Comparison of ENCODE assay signal across 18 mouse cellular contexts in the genomic region with DNA sequence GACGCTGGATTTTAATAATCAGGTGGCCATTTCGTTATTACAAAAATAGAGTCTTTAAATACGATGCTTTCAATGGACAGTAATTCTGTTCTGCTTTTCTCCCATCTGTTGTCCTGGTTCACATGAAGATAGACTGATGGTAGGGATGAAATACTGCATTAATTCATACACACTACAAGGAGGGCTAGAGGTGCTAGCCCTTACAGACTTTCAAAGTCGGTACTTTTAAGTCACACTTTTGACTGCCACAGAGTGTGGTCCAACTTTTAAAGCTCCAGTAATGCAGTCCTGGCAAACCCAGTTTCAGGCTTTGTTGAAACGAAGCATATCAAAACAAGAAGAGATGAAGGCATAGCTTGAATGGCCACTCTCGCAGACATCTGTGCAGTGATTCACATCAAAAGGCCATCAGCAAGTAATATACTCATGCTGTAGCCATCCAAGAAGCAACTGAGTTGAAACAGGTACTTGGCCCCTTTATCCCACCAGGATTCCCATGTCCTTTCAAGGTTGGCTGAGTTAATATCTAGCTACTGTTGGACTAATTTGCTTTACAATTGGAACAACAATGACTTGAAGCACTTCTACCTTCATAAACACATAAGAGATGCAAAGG.
DNase-seq lines count a peak whose midpoint lies in the region; ATAC-seq and TF ChIP-seq lines count a peak whose summit lies in the region.
"Had no signal": no experiment of that assay in that cellular context is flagged by ENCODE, and none has a peak within 500 bp of the region (broad histone marks: within the 10 kb centered on the region; RNA-seq: fewer than 3 reads in every experiment).

No protein-coding gene starts in this region.

- H3K9ac ChIP-seq in forebrain, embryonic 14.5 days (ENCODE audit: low read length) = no peak overlapping the region
- no peak overlapping the region for H3K9ac ChIP-seq in forebrain, embryonic 12.5 days
- no peak overlapping the region for H3K9ac ChIP-seq in midbrain, embryonic 13.5 days (replicated peaks)
- H3K9ac ChIP-seq in midbrain, postnatal 0 days (replicated peaks; ENCODE audit: low read length, poor library complexity, severe bottlenecking) = no peak overlapping the region
- H3K9ac ChIP-seq in midbrain, embryonic 16.5 days (ENCODE audit: low read depth, low read length) = no peak overlapping the region
- H3K9ac ChIP-seq in midbrain, embryonic 11.5 days (ENCODE audit: low read length) = no peak overlapping the region
- no peak overlapping the region for H3K9ac ChIP-seq in hindbrain, embryonic 12.5 days
- H3K9ac ChIP-seq: embryonic facial prominence, embryonic 12.5 days had no signal

- no peak overlapping the region for H3K4me3 ChIP-seq in forebrain, embryonic 14.5 days (ENCODE audit: low read depth, low read length)
- H3K4me3 ChIP-seq in forebrain, embryonic 12.5 days (replicated peaks) = no peak overlapping the region
- no peak overlapping the region for H3K4me3 ChIP-seq in midbrain, embryonic 13.5 days (replicated peaks)
- H3K4me3 ChIP-seq in midbrain, postnatal 0 days (ENCODE audit: low read depth, low read length) = no peak overlapping the region
- H3K4me3 ChIP-seq in midbrain, embryonic 16.5 days (ENCODE audit: low read depth, low read length) = no peak overlapping the region
- no peak overlapping the region for H3K4me3 ChIP-seq in midbrain, embryonic 11.5 days (ENCODE audit: low read depth, low read length)
- H3K4me3 ChIP-seq in hindbrain, embryonic 12.5 days = no peak overlapping the region
- H3K4me3 ChIP-seq: embryonic facial prominence, embryonic 10.5 days; embryonic facial prominence, embryonic 12.5 days had no signal

- H3K9me3 ChIP-seq in forebrain, embryonic 14.5 days (replicated peaks; ENCODE audit: control insufficient read depth, low read length) = no peaks in the 10 kb centered on the region
- no peaks in the 10 kb centered on the region for H3K9me3 ChIP-seq in forebrain, embryonic 12.5 days
- no peaks in the 10 kb centered on the region for H3K9me3 ChIP-seq in midbrain, embryonic 13.5 days
- no peaks in the 10 kb centered on the region for H3K9me3 ChIP-seq in midbrain, postnatal 0 days (ENCODE audit: low read length)
- no peaks in the 10 kb centered on the region for H3K9me3 ChIP-seq in midbrain, embryonic 16.5 days (replicated peaks; ENCODE audit: control insufficient read depth, low read length, poor library complexity, severe bottlenecking)
- H3K9me3 ChIP-seq in midbrain, embryonic 11.5 days (ENCODE audit: control insufficient read depth, low read length) = no peaks in the 10 kb centered on the region
- no peaks in the 10 kb centered on the region for H3K9me3 ChIP-seq in hindbrain, embryonic 12.5 days (replicated peaks)
- H3K9me3 ChIP-seq: embryonic facial prominence, embryonic 10.5 days; embryonic facial prominence, embryonic 12.5 days had no signal

- H3K4me1 ChIP-seq in forebrain, embryonic 14.5 days (ENCODE audit: control insufficient read depth, insufficient read depth, low read length) = no peaks in the 10 kb centered on the region
- H3K4me1 ChIP-seq in forebrain, embryonic 12.5 days = peaks cover 8% of the 10 kb centered on the region
- peaks cover 8% of the 10 kb centered on the region; the same call in 1 of the 2 replicates for H3K4me1 ChIP-seq in midbrain, embryonic 13.5 days (replicated peaks)
- no peaks in the 10 kb centered on the region for H3K4me1 ChIP-seq in midbrain, postnatal 0 days (ENCODE audit: insufficient read depth, low read length)
- H3K4me1 ChIP-seq in midbrain, embryonic 16.5 days (ENCODE audit: control insufficient read depth, insufficient read depth, low read length) = peaks cover 3% of the 10 kb centered on the region; the same call in 1 of the 2 replicates
- H3K4me1 ChIP-seq in midbrain, embryonic 11.5 days (ENCODE audit: control insufficient read depth, insufficient read depth, low read length) = no peaks in the 10 kb centered on the region
- no peaks in the 10 kb centered on the region for H3K4me1 ChIP-seq in hindbrain, embryonic 12.5 days
- H3K4me1 ChIP-seq: embryonic facial prominence, embryonic 10.5 days; embryonic facial prominence, embryonic 12.5 days had no signal

- no peaks in the 10 kb centered on the region for H3K27me3 ChIP-seq in forebrain, embryonic 14.5 days (replicated peaks; ENCODE audit: control insufficient read depth, insufficient read depth, low read length)
- no peaks in the 10 kb centered on the region for H3K27me3 ChIP-seq in forebrain, embryonic 12.5 days
- H3K27me3 ChIP-seq in midbrain, embryonic 13.5 days = no peaks in the 10 kb centered on the region
- H3K27me3 ChIP-seq in midbrain, postnatal 0 days (ENCODE audit: insufficient read depth, low read length) = no peaks in the 10 kb centered on the region
- no peaks in the 10 kb centered on the region for H3K27me3 ChIP-seq in midbrain, embryonic 16.5 days (ENCODE audit: control insufficient read depth, insufficient read depth, low read depth, low read length)
- H3K27me3 ChIP-seq in midbrain, embryonic 11.5 days (ENCODE audit: control insufficient read depth, insufficient read depth, low read length) = no peaks in the 10 kb centered on the region
- H3K27me3 ChIP-seq in hindbrain, embryonic 12.5 days = no peaks in the 10 kb centered on the region
- H3K27me3 ChIP-seq: embryonic facial prominence, embryonic 12.5 days had no signal

- peak; percentile 43 for DNase-seq in forebrain, embryonic 14.5 days (ENCODE audit: low spot score)
- DNase-seq in midbrain, postnatal 0 days (ENCODE audit: low spot score) = no peak
- DNase-seq in midbrain, embryonic 11.5 days (ENCODE audit: low spot score, missing footprints) = no peak
- DNase-seq: adrenal gland, adult 2 months; adrenal gland, postnatal 10 days; adrenal gland, postnatal 25 days; cerebellum, adult 11-12 months; cerebellum, adult 2 months; cerebellum, adult 9-10 months; cerebellum, postnatal 10 days; cerebellum, postnatal 25 days had no signal

- 84% methylated on average over 6 of the region's 6 CpGs for WGBS in forebrain, embryonic 14.5 days
- 79% methylated on average over 6 of the region's 6 CpGs for WGBS in forebrain, embryonic 12.5 days
- WGBS in midbrain, embryonic 13.5 days = 70% methylated on average over 6 of the region's 6 CpGs
- WGBS in midbrain, postnatal 0 days = 73% methylated on average over 6 of the region's 6 CpGs
- 67% methylated on average over 6 of the region's 6 CpGs for WGBS in midbrain, embryonic 16.5 days
- 76% methylated on average over 6 of the region's 6 CpGs for WGBS in midbrain, embryonic 11.5 days
- 88% methylated on average over 6 of the region's 6 CpGs for WGBS in hindbrain, embryonic 12.5 days

- H3K27ac ChIP-seq in forebrain, embryonic 14.5 days (ENCODE audit: low read depth, low read length) = no peak overlapping the region
- H3K27ac ChIP-seq in forebrain, embryonic 12.5 days = no peak overlapping the region
- H3K27ac ChIP-seq in midbrain, embryonic 13.5 days = no peak overlapping the region
- no peak overlapping the region for H3K27ac ChIP-seq in midbrain, postnatal 0 days (ENCODE audit: low read depth, low read length)
- H3K27ac ChIP-seq in midbrain, embryonic 16.5 days (ENCODE audit: low read length) = no peak overlapping the region
- no peak overlapping the region for H3K27ac ChIP-seq in midbrain, embryonic 11.5 days (ENCODE audit: low read depth, low read length)
- H3K27ac ChIP-seq in hindbrain, embryonic 12.5 days = no peak overlapping the region
- H3K27ac ChIP-seq: embryonic facial prominence, embryonic 10.5 days; embryonic facial prominence, embryonic 12.5 days had no signal

- no peaks in the 10 kb centered on the region for H3K36me3 ChIP-seq in forebrain, embryonic 14.5 days (ENCODE audit: control insufficient read depth, insufficient read depth, low read length)
- H3K36me3 ChIP-seq in forebrain, embryonic 12.5 days (replicated peaks) = no peaks in the 10 kb centered on the region
- no peaks in the 10 kb centered on the region for H3K36me3 ChIP-seq in midbrain, embryonic 13.5 days
- H3K36me3 ChIP-seq in midbrain, postnatal 0 days (ENCODE audit: insufficient read depth, low read length) = no peaks in the 10 kb centered on the region
- no peaks in the 10 kb centered on the region for H3K36me3 ChIP-seq in midbrain, embryonic 16.5 days (ENCODE audit: control insufficient read depth, insufficient read depth, low read length)
- no peaks in the 10 kb centered on the region for H3K36me3 ChIP-seq in midbrain, embryonic 11.5 days (ENCODE audit: control insufficient read depth, insufficient read depth, low read length)
- H3K36me3 ChIP-seq in hindbrain, embryonic 12.5 days = no peaks in the 10 kb centered on the region
- H3K36me3 ChIP-seq: embryonic facial prominence, embryonic 10.5 days; embryonic facial prominence, embryonic 12.5 days had no signal

- ATAC-seq in forebrain, embryonic 14.5 days = peak; percentile 24; the same call in 1 of the 2 replicates
- no peak for ATAC-seq in forebrain, embryonic 12.5 days (ENCODE audit: low FRiP score)
- ATAC-seq in midbrain, embryonic 13.5 days = 0 out of 2 replicates have a peak, but pooled peaks have one; percentile 37
- ATAC-seq in midbrain, postnatal 0 days (ENCODE audit: low FRiP score) = no peak
- ATAC-seq in midbrain, embryonic 16.5 days = peak; percentile 66; the same call in 1 of the 2 replicates
- no peak for ATAC-seq in midbrain, embryonic 11.5 days (ENCODE audit: low FRiP score)
- ATAC-seq in hindbrain, embryonic 12.5 days (ENCODE audit: low FRiP score) = no peak
- ATAC-seq: forebrain, embryonic 16.5 days had no signal

- no peak overlapping the region for H3K4me2 ChIP-seq in forebrain, embryonic 14.5 days (ENCODE audit: low read length)
- no peak overlapping the region for H3K4me2 ChIP-seq in forebrain, embryonic 12.5 days
- H3K4me2 ChIP-seq in midbrain, embryonic 13.5 days (replicated peaks) = no peak overlapping the region
- H3K4me2 ChIP-seq in midbrain, postnatal 0 days (ENCODE audit: low read depth, low read length, poor library complexity, severe bottlenecking) = no peak overlapping the region
- H3K4me2 ChIP-seq in midbrain, embryonic 16.5 days (ENCODE audit: low read length) = no peak overlapping the region
- H3K4me2 ChIP-seq in midbrain, embryonic 11.5 days = no peak overlapping the region
- no peak overlapping the region for H3K4me2 ChIP-seq in hindbrain, embryonic 12.5 days (replicated peaks)
- H3K4me2 ChIP-seq: embryonic facial prominence, embryonic 12.5 days had no signal

- TF ChIP-seq CTCF in midbrain, postnatal 0 days (IDR thresholded peaks at IDR 0.05) = no peak

Comparison
In these comparisons a context has a peak if more than half of its experiments do, and no peak if none do; other contexts are left out.
1. ATAC-seq: peak in forebrain, embryonic 14.5 days (single experiment), midbrain, embryonic 13.5 days (single experiment) and midbrain, embryonic 16.5 days (single experiment); none in forebrain, embryonic 12.5 days (single experiment), midbrain, postnatal 0 days (single experiment), midbrain, embryonic 11.5 days (single experiment) and hindbrain, embryonic 12.5 days (single experiment).